Mouse (Mus musculus): ENCODE measurements around the gene Plcb4.
"Not testable (repeated sequence)": the region's sequence is repeated elsewhere in the genome, so short reads cannot be mapped to it uniquely, and the experiment has no call there.

The Plcb4 gene

DNA sequence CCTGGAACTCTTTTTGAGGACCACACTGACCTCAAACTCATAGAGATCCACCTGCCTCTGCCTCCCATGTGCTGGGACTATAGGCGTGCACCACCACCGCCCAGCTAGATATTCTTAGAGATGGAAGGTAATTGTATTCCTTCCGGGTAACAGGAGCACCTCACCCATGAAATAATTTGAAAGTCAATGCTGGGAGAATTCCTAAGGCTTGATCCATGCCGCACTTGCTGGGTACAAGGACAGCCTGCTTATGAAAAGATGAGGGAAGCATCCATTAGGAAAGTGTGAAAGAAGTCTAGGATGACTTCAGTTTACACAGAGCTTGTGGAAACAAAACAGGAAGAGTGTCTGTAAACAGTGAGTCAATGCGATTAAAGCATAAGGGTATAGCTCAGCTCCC is 232.9 kb downstream of the Plcb4 start:
- no peak for DNase-seq (ENCODE audit: low spot score)

- DNase-seq (ENCODE audit: low spot score), result no peak
Observed at GRCm38 (mm10) chr2:135894582-135894981, 235.8 kb downstream of the Plcb4 start.

GRCm38 (mm10) chr2:135898025-135898424 is 239.2 kb downstream of the Plcb4 start:
- no peak for DNase-seq (ENCODE audit: low spot score)

GRCm38 (mm10) chr2:135899931-135900330 is 241.1 kb downstream of the Plcb4 start:
- DNase-seq (ENCODE audit: low spot score), result not testable (repeated sequence)

DNA sequence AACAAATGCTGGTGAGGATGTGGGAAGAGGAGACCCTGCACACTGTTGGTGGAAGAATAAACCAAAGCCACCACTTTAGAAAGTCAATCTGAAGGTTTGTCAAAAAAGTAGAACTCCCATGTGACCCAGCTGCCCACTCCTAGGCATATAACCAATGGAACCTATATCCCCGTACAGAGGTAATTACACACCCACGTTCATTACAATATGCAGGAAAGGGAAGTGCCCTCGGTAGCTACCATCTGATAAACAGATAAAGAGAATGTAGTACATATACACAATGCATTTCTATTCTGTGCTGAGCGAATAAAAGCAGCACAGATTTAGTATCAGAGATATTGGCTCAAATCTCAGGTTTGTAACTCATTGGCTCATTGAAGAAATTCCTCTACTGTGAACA is 242.2 kb downstream of the Plcb4 start:
- no peak for DNase-seq (ENCODE audit: low spot score)

- DNase-seq (ENCODE audit: low spot score), result no peak
Observed at GRCm38 (mm10) chr2:135904262-135904661, 245.5 kb downstream of the Plcb4 start.

DNA sequence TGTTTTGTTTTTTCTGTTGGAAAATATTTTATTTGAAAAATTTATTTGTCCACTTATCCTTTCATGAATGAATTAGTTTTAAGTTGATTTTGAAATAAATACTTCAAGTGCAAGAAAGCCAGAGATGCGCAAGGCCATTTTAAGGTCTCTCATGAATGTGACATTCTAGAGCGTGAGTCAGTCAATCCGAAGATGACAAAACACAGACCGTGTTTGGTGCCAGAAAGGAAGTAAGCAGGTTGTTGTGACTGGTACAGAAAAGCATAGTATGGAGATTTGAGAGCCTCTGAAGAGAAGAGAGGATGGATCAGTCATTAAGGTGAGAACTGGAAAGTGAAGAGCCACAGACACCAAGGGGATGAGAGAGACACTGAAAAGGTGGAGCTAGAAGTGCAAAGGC is 246.0 kb downstream of the Plcb4 start:
- DNase-seq (ENCODE audit: low spot score), result no peak

DNA sequence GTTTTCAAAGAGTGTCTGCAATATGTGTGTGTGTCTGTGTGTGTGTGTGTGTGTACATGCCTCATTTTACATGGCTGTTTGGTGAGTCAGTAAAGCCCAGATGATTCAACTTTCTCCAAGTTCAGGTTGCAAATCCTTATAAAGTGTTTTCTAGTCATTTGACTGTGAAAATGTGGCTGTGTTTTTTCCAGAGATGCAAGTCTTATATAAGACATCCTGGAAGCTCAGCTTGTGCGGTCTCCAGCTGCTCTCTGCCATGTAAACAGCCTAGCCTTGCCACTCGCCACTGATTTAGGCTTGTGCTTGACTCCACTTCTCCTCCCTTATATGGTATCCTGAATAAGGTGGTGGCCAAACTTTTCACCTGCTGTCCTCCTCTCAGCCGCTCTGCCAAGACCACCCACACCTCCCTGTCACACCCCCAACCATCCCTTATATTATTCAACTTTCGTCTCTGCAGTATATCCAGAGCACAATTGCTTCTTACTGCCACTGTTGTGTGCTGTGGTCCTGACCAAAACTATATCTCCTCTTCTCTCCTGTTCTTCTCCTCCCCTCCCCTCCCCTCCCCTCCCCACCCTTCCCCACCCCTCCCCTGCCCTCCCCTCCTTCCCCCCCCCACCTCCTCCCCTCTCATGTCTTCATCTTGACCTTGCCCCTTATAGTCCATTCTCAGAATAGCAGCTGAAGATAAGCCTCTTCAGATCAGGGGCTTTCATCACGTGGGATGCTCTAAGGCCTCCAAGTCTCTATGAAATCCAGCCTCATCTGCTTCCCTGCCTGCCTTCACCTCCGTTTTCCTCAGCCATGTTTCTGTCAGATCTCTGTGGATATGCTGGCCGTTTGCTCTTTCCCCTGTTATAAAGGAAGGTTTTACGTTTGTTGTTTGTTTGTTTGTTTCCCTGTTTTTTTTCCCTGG is 255.8 kb downstream of the Plcb4 start:
- peak; percentile 12 for DNase-seq (ENCODE audit: low spot score)

DNA sequence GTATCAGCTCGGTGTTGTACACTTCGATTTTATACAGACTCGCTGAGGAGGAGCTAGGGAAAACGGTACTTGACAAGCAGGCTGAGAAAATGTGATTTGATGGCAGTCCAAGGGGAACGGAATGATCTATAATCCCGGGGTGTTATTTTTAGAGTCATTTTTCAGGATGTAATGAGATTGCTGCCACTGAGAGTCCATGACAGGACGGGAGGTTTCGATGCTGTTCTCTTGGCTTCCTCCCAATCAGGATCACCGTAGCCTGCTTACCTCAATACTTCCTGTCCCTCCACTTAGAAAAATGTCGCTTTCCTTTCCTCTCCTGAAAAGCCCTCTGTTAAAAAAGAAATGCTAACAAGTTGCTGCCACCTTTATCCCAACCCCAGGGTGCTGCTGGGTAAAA is 257.1 kb downstream of the Plcb4 start:
- DNase-seq (ENCODE audit: low spot score), result no peak

- no peak for DNase-seq (ENCODE audit: low spot score)
Observed at GRCm38 (mm10) chr2:135917000-135917399, 258.2 kb downstream of the Plcb4 start.

DNA sequence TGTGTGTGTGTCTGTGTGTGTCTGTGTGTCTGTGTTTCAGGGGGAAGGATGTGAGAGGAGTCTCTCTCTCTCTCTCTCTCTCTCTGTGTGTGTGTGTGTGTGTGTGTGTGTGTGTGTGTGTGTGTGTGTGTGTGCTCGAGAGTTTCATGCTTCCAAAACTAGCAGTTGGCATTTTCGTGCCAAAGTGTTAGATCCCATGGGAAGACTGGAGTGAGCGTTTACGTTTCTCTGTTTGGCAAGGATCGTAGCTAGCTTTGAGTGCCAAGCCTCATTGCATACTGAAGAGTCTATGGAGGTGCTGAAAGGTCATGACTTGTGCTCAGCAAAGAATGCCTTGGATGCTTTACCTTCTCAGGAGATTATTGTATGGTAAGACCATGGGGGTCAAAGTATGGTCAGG is 259.3 kb downstream of the Plcb4 start:
- DNase-seq (ENCODE audit: low spot score), result no peak

DNA sequence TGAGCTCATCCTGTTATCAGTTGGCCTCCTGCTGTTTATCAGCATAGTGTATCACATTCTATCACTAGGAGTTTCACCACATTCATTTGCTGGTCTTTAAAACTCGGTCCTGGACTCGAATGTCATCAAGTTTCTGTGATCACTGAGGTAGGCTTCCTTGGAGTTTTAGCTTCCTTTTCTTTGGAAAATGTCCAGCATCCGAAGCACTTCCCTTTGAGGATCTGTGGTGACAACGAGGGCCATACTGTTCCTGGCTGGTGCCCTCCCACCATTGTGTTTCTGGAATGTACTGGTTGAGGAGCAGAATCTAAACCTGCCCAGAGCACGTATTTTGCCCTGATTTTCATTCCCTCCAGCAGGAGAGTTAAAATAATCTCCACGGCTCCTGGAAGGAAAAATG is 260.8 kb downstream of the Plcb4 start:
- no peak for DNase-seq (ENCODE audit: low spot score)

- peak; percentile 80 for DNase-seq (ENCODE audit: low spot score)
Observed at GRCm38 (mm10) chr2:135926660-135927343, 268.0 kb downstream of the Plcb4 start.

GRCm38 (mm10) chr2:135929021-135929720 is 270.4 kb downstream of the Plcb4 start:
- no peak for DNase-seq (ENCODE audit: low spot score)

- no peak for DNase-seq (ENCODE audit: low spot score)
Observed at GRCm38 (mm10) chr2:135930696-135931095, 271.9 kb downstream of the Plcb4 start.

- DNase-seq (ENCODE audit: low spot score), result no peak
Observed at GRCm38 (mm10) chr2:135932569-135932968, 273.8 kb downstream of the Plcb4 start.

GRCm38 (mm10) chr2:135936376-135936775 is 277.6 kb downstream of the Plcb4 start:
- DNase-seq (ENCODE audit: low spot score), result no peak

DNA sequence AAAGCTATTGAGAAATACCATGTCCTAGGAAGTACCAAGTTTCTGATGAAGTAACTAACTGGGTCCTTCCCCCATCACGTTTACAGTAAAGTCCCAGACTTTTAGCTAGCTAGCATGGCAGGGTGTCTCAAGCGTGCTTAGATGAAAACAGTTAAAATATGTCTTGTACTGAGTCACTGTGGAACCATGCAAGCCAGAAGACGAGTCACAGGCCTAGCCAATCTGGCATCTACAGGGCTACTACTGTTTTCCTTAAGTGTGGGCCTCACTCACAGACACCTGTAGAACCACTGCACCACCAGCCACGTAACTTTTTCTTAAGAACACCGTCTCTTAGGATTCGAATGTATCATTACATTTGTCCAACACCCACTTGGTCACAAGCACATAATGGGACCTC is 278.8 kb downstream of the Plcb4 start:
- DNase-seq (ENCODE audit: low spot score), result no peak

DNA sequence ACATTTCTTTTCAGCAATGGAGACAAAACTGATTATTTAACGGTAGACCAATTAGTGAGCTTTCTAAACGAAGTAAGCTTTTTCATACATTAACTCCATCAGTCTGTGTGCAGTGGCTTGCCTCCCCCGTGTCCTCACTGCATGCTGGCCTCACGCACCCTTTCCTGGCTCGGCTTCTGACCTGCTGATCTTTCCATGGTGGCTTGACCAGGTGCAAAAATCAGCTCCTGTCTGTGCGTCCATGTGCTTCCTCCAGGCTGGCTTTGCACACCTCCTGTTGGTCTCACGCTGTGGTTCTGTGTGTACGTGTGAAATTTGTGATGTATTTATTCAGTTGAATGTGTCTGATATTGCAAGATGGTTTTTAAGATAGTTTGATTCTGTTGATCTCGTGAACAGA is 281.1 kb downstream of the Plcb4 start:
- no peak for DNase-seq (ENCODE audit: low spot score)

DNA sequence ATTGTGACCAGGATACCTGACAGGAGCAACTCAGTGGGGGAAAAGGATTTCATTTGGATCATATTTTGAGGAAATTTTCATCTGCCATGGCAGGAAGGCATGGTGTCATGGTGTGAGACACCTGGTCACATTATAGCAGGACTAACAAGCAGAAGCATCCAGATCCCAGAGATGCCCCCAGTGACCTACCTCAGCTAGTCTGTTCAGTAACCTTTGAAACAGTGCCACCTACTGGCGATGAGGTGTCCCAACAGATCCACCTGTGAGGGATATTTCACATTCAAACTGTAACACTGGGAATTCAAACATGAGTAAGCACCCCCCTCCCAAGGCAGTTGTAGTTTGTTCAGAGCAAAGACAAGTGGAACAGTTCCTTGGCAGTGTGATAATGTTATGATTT is 289.0 kb downstream of the Plcb4 start:
- DNase-seq (ENCODE audit: low spot score), result no peak

DNA sequence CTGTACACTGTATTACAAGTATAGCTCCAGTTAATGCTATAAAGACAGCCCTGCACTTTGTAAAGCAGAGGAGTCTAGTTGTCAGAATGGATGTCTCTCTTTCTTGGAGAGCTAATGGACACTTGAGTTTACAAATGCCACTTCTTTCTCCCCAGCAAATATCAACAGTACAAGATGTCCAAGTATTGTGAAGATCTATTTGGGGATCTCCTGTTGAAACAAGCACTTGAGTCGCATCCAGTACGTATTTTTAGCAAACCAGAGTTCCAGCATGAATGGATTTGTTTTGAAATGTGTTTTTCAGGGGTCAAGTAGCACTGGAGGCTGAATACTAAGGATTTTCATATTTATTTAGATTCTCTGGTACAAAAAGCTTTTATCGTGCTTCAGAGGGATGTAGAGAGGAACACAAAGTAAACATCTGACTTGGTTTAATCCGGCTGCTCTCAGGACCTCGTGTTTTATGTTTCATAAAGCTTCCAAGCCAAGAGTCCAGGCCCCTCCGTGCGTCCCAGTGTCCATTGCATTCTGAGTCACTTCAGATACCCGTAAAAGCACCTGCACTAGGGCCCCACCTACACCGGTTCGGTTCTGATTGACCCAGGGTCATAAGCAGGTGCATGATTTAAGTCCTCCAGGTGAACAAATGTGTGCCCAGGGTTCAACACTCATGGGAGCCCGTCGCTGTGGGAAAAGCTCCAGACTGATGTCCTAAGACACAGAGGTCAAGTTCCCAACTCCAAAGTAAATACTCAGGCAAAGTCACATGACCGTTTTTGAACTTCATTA is 296.1 kb downstream of the Plcb4 start:
- no peak for DNase-seq (ENCODE audit: low spot score)

GRCm38 (mm10) chr2:135955796-135956195 is 297.0 kb downstream of the Plcb4 start:
- no peak for DNase-seq (ENCODE audit: low spot score)
